Mouse (Mus musculus) CH12.LX (cell line): ENCODE results near the gene Brf1. TPM values are rescaled to one million over a fixed set of nuclear protein-coding genes. Genes with fewer than 3 reads are reported as not detected.
A peak's percentile ranks its signal among the peaks of the same experiment; 100 is the strongest.

Source experiments
- DNase-seq: peaks from one replicate; pipeline ENCODE4 v3.0.0-alpha.2; 2013; ENCODE audit errors: extremely low read depth
- H3K27ac ChIP-seq: 2 replicates; pipeline ENCODE4 v1.5.1; 2012; ENCODE audit warnings: low read depth, mild to moderate bottlenecking, control low read depth, moderate library complexity; ENCODE audit not compliant: insufficient read depth
- H3K27me3 ChIP-seq: replicated peaks from 2 replicates; pipeline ENCODE3; 2012; ENCODE audit warnings: inconsistent platforms
- H3K36me3 ChIP-seq, 2 experiments: replicated peaks in 1 of 2; 2 replicates each; pipeline versions ENCODE3 to v1.6.1; 2012; ENCODE audit warnings: inconsistent platforms in 1 of 2, low read length in 1 of 2, mild to moderate bottlenecking in 1 of 2, mixed read lengths in 1 of 2, moderate library complexity in 1 of 2; ENCODE audit not compliant: control insufficient read depth in 1 of 2, insufficient read depth in 1 of 2
- H3K4me1 ChIP-seq, 2 experiments: 2 replicates each; pipeline ENCODE4 v1.6.1; 2012; ENCODE audit warnings: inconsistent platforms in 1 of 2, moderate library complexity in 1 of 2; ENCODE audit not compliant: insufficient read depth in 2 of 2, control insufficient read depth in 1 of 2
- H3K4me2 ChIP-seq: 2 replicates; pipeline ENCODE4 v1.6.1; 2012; ENCODE audit warnings: low read depth, mild to moderate bottlenecking, control low read depth; ENCODE audit not compliant: poor library complexity, insufficient read depth, severe bottlenecking
- H3K4me3 ChIP-seq, 3 experiments: fragments of 150-350 bp in 1 of 3; sonication (generic) in 1 of 3; replicated peaks in 1 of 3; 2 replicates each; pipeline versions ENCODE3 to v1.5.1; 2011 to 2012; ENCODE audit warnings: low read depth in 2 of 3, low read length in 2 of 3, mild to moderate bottlenecking in 2 of 3, moderate library complexity in 2 of 3, control low read depth in 1 of 3, improper control_type of control experiment in 1 of 3, inconsistent platforms in 1 of 3, mixed read lengths in 1 of 3; ENCODE audit not compliant: poor library complexity in 1 of 3
- H3K79me2 ChIP-seq: replicated peaks from 2 replicates; pipeline ENCODE4 v1.6.1; 2012; ENCODE audit warnings: mild to moderate bottlenecking, moderate library complexity; ENCODE audit not compliant: control insufficient read depth, poor library complexity, insufficient read depth, severe bottlenecking; ENCODE audit errors: extremely low read depth
- H3K9ac ChIP-seq: 2 replicates; pipeline ENCODE4 v1.6.1; 2012; ENCODE audit warnings: low read depth, mild to moderate bottlenecking, control low read depth, moderate library complexity; ENCODE audit not compliant: insufficient read depth
- H3K9me3 ChIP-seq: replicated peaks from 2 replicates; pipeline ENCODE3; 2012; ENCODE audit warnings: low read length, inconsistent platforms, mixed read lengths
- CHD2 ChIP-seq: IDR thresholded peaks from 2 replicates; pipeline ENCODE4 v1.6.1; 2011; ENCODE audit warnings: low read length, improper control_type of control experiment
- E2F4 ChIP-seq: IDR thresholded peaks from 2 replicates; pipeline ENCODE4 v1.6.1; 2011; ENCODE audit warnings: low read depth, low read length, improper control_type of control experiment; ENCODE audit not compliant: insufficient replicate concordance
- ELF1 ChIP-seq: IDR thresholded peaks from 2 replicates; pipeline ENCODE4 v1.6.1; 2014; ENCODE audit warnings: low read depth, mild to moderate bottlenecking, inconsistent platforms, low read length, improper control_type of control experiment
- ETS1 ChIP-seq: conservative IDR thresholded peaks from 2 replicates; pipeline ENCODE4 v1.6.1; 2012; ENCODE audit warnings: low read depth, mild to moderate bottlenecking, inconsistent platforms, low read length, improper control_type of control experiment, moderate library complexity
- GABPA ChIP-seq: IDR thresholded peaks from 2 replicates; pipeline ENCODE4 v1.6.1; 2012; ENCODE audit warnings: low read depth, low read length, improper control_type of control experiment, inconsistent platforms; ENCODE audit not compliant: insufficient replicate concordance
- HCFC1 ChIP-seq: IDR thresholded peaks from 2 replicates; pipeline ENCODE4 v1.6.1; 2012; ENCODE audit warnings: low read depth, mild to moderate bottlenecking, inconsistent platforms, low read length, improper control_type of control experiment
- IRF4 ChIP-seq: IDR thresholded peaks from 2 replicates; pipeline ENCODE4 v1.6.1; 2014; ENCODE audit warnings: low read depth, mild to moderate bottlenecking, inconsistent platforms, low read length, improper control_type of control experiment
- JUND ChIP-seq: conservative IDR thresholded peaks from 2 replicates; pipeline ENCODE4 v1.6.1; 2011; ENCODE audit warnings: low read depth, low read length, improper control_type of control experiment
- MAX ChIP-seq: IDR thresholded peaks from 2 replicates; pipeline ENCODE4 v1.6.1; 2011; ENCODE audit warnings: low read length, improper control_type of control experiment
- MXI1 ChIP-seq: IDR thresholded peaks from 2 replicates; pipeline ENCODE4 v1.6.1; 2011; ENCODE audit warnings: mild to moderate bottlenecking, low read depth, low read length, improper control_type of control experiment
- MYC ChIP-seq: IDR thresholded peaks from 2 replicates; pipeline ENCODE4 v1.6.1; 2011; ENCODE audit warnings: low read depth, mild to moderate bottlenecking, improper control_type of control experiment, low read length
- POLR2A ChIP-seq: IDR thresholded peaks from 2 replicates; pipeline ENCODE4 v1.6.1; 2011; ENCODE audit warnings: low read depth, mild to moderate bottlenecking, improper control_type of control experiment, low read length
- RAD21 ChIP-seq: IDR thresholded peaks from 2 replicates; pipeline ENCODE4 v1.6.1; 2011; ENCODE audit warnings: low read depth, mild to moderate bottlenecking, low read length, improper control_type of control experiment, moderate library complexity
- RCOR1 ChIP-seq: conservative IDR thresholded peaks from 2 replicates; pipeline ENCODE4 v1.6.1; 2012; ENCODE audit warnings: low read depth, mild to moderate bottlenecking, inconsistent platforms, low read length, improper control_type of control experiment
- SMC3 ChIP-seq: IDR thresholded peaks from 2 replicates; pipeline ENCODE4 v1.6.1; 2011; ENCODE audit warnings: low read depth, low read length, improper control_type of control experiment
- TCF12 ChIP-seq: IDR thresholded peaks from 2 replicates; pipeline ENCODE4 v1.6.1; 2014; ENCODE audit warnings: low read depth, mild to moderate bottlenecking, inconsistent platforms, low read length, improper control_type of control experiment
- UBTF ChIP-seq: IDR thresholded peaks from 2 replicates; pipeline ENCODE4 v1.6.1; 2012; ENCODE audit warnings: low read depth, mild to moderate bottlenecking, inconsistent platforms, low read length, improper control_type of control experiment, moderate library complexity
- ZC3H11A ChIP-seq: IDR thresholded peaks from 2 replicates; pipeline ENCODE4 v1.6.1; 2012; ENCODE audit warnings: low read depth, mild to moderate bottlenecking, inconsistent platforms, low read length, improper control_type of control experiment
- ZNF384 ChIP-seq: IDR thresholded peaks from 2 replicates; pipeline ENCODE4 v1.6.1; 2012; ENCODE audit warnings: low read depth, low read length, improper control_type of control experiment, inconsistent platforms
- dilution Hi-C: fragments of 300-500 bp; cut with MboI; formaldehyde crosslinking; loops from 2 replicates; pipeline ENCODE4 v1.14.3; 2020; ENCODE audit warnings: low sequenced_read_pairs; ENCODE audit not compliant: extremely low pct_unique_long_range_greater_than_20kb, extremely low pct_ligation_motif_present
- in situ Hi-C: fragments of 300-500 bp; cut with MboI; formaldehyde crosslinking; loops from 3 replicates; pipeline ENCODE4 v1.14.3; 2019; ENCODE audit warnings: low sequenced_read_pairs, low pct_ligation_motif_present, low pct_unique_long_range_greater_than_20kb, mixed read lengths
- polyA plus RNA-seq: library from polyadenylated mRNA; unstranded; fragments of >175 nt; gene quantifications from 2 replicates; pipeline ENCODE4 v1.2.1, GENCODE M21; 2012; ENCODE audit warnings: low read depth; ENCODE audit not compliant: insufficient read length
- total RNA-seq, 2 experiments: library from RNA; depleted of rRNA; stranded (reverse); fragments of 300-350 nt in 1 of 2; fragments of >200 nt in 1 of 2; gene quantifications; 2 replicates each; pipeline ENCODE4 v1.2.3; 2012 to 2014

The Brf1 gene
- total and polyA plus RNA-seq, 3 experiments: 15.9 to 31.2 (median 29.6) TPM

GRCm38 (mm10) chr12:112941156-112941775 lies 59.2 kb downstream of the Brf1 start:
- peaks cover 2% of the 10 kb centered on the region for H3K27me3 ChIP-seq
- dilution Hi-C loops: no loop called here
- H3K9ac ChIP-seq: peak overlapping the region; percentile 92
- no peak overlapping the region for H3K27ac ChIP-seq
- TF ChIP-seq CHD2: no peak
- TF ChIP-seq, all 38 proteins: peak for 0
- Histone ChIP-seq H3K79me2 (no peaks in the 10 kb centered on the region), H3K4me2 (peak overlapping the region; percentile 90), H3K36me3 (peaks cover 0 to 7% of the 10 kb centered on the region in 2 experiments), H3K9me3 (no peaks in the 10 kb centered on the region), H3K4me1 (peaks cover 12 to 33% of the 10 kb centered on the region in 2 experiments), H3K4me3 (peak overlapping the region; percentile 68 to 82 (median 74))
- no peak for DNase-seq
- in situ Hi-C loops: loop anchor here (5.0 kb wide), 1 partner anchor 69 kb away; no protein-coding TSS in a partner anchor

- H3K27ac ChIP-seq: no peak overlapping the region
- peaks cover 2% of the 10 kb centered on the region for H3K27me3 ChIP-seq
- H3K9ac ChIP-seq: no peak overlapping the region
- H3K36me3 ChIP-seq: peaks cover 0 to 8% of the 10 kb centered on the region in 2 experiments
- H3K79me2 ChIP-seq: no peaks in the 10 kb centered on the region
- in situ Hi-C loops (loop anchor here (5.0 kb wide), 1 partner anchor 68 kb away; no protein-coding TSS in a partner anchor), dilution Hi-C loops (no loop called here)
- no peak overlapping the region for H3K4me3 ChIP-seq
- no peak overlapping the region for H3K4me2 ChIP-seq
- H3K9me3 ChIP-seq: no peaks in the 10 kb centered on the region
- peaks cover 12 to 33% of the 10 kb centered on the region in 2 experiments for H3K4me1 ChIP-seq
- TF ChIP-seq E2F4: no peak
- no peak for TF ChIP-seq RAD21
- TF ChIP-seq MYC: no peak
- TF ChIP-seq JUND: no peak
- TF ChIP-seq ZC3H11A: no peak
- TF ChIP-seq ELF1: no peak
- no peak for TF ChIP-seq ETS1
- no peak for TF ChIP-seq MXI1
- no peak for TF ChIP-seq GABPA
- no peak for TF ChIP-seq TCF12
- no peak for TF ChIP-seq POLR2A
- TF ChIP-seq SMC3: no peak
- TF ChIP-seq ZNF384: no peak
- no peak for TF ChIP-seq RCOR1
- TF ChIP-seq UBTF: no peak
- TF ChIP-seq MAX: no peak
- TF ChIP-seq HCFC1: no peak
- no peak for TF ChIP-seq IRF4
- TF ChIP-seq, all 38 proteins: peak for 0
- no peak for DNase-seq
Observed at GRCm38 (mm10) chr12:112940710-112941109, 59.8 kb downstream of the Brf1 start.
